Mouse (Mus musculus) stomach, embryonic 16.5 days (tissue): ENCODE results near the gene Olfr1396. TPM values are rescaled to one million over a fixed set of nuclear protein-coding genes. Genes with fewer than 3 reads are reported as not detected.

Source experiments
- ATAC-seq: fragments of 200-750 bp; cut with Nextera tagmentation; 2 replicates; pipeline ENCODE4 v1.8.0; 2017; ENCODE audit warnings: moderate number of reproducible peaks, moderate TSS enrichment; ENCODE audit not compliant: insufficient read depth, low FRiP score
- H3K27ac ChIP-seq: fragments of 300-500 bp; sonication (generic); 2 replicates; pipeline ENCODE4 v1.5.1; 2014; ENCODE audit warnings: low read length
- H3K27me3 ChIP-seq: fragments of 300-500 bp; sonication (generic); 2 replicates; pipeline ENCODE4 v1.6.1; 2014; ENCODE audit warnings: low read length, control low read depth, mixed read lengths; ENCODE audit not compliant: control insufficient read depth, insufficient read depth
- H3K36me3 ChIP-seq: fragments of 300-500 bp; sonication (generic); 2 replicates; pipeline ENCODE4 v1.6.1; 2014; ENCODE audit warnings: low read length; ENCODE audit not compliant: control insufficient read depth, insufficient read depth
- H3K4me1 ChIP-seq: fragments of 300-500 bp; sonication (generic); 2 replicates; pipeline ENCODE4 v1.6.1; 2014; ENCODE audit warnings: low read length, control low read depth, mixed read lengths; ENCODE audit not compliant: control insufficient read depth, insufficient read depth
- H3K4me2 ChIP-seq: fragments of 300-500 bp; sonication (generic); 2 replicates; pipeline ENCODE4 v1.6.1; 2014; ENCODE audit warnings: low read depth, low read length, mixed read lengths
- H3K4me3 ChIP-seq: fragments of 300-500 bp; sonication (generic); replicated peaks from 2 replicates; pipeline ENCODE4 v1.5.1; 2014; ENCODE audit warnings: mild to moderate bottlenecking, low read length
- H3K9ac ChIP-seq: fragments of 300-500 bp; sonication (generic); 2 replicates; pipeline ENCODE4 v1.6.1; 2014; ENCODE audit warnings: low read length
- H3K9me3 ChIP-seq: fragments of 300-500 bp; sonication (generic); replicated peaks from 2 replicates; pipeline ENCODE4 v1.6.1; 2016; ENCODE audit warnings: low read length, control low read depth; ENCODE audit not compliant: control insufficient read depth
- WGBS: fragments of 180-500 bp; shearing (Covaris S2); extraction: QIAGEN DNeasy Blood & Tissue Kit; methylation state at CpG from one replicate; pipeline ENCODE4 v1.1.7; 2014; 5-methylcytosine and 5-hydroxymethylcytosine counted together
- polyA plus RNA-seq: library from polyadenylated mRNA; unstranded; fragments of >200 nt; fragmentation: Nextera tagmentation; extraction: Ambion mirVana; gene quantifications from 2 replicates; pipeline ENCODE4 v1.2.1, GENCODE M21; 2015

The Olfr1396 gene
- polyA plus RNA-seq, 1 experiment from 2014 or later = not detected

- H3K4me3 ChIP-seq = no peak overlapping the region
- ATAC-seq = no peak
- no peak overlapping the region for H3K27ac ChIP-seq
- 46% methylated on average over 1 of the region's 1 CpGs for WGBS
- H3K9me3 ChIP-seq = no peaks in the 10 kb centered on the region
- H3K9ac ChIP-seq = no peak overlapping the region
- no peaks in the 10 kb centered on the region for H3K36me3 ChIP-seq
- H3K27me3 ChIP-seq = no peaks in the 10 kb centered on the region
- peaks cover 4% of the 10 kb centered on the region; the same call in 1 of the 2 replicates for H3K4me1 ChIP-seq
- no peak overlapping the region for H3K4me2 ChIP-seq
Observed at GRCm38 (mm10) chr11:49108833-49109232, 5.8 kb downstream of the Olfr1396 start.

- Histone ChIP-seq H3K27ac (no peak overlapping the region), H3K4me2 (no peak overlapping the region), H3K9me3 (no peaks in the 10 kb centered on the region), H3K27me3 (no peaks in the 10 kb centered on the region), H3K4me1 (peaks cover 4% of the 10 kb centered on the region; the same call in 1 of the 2 replicates), H3K36me3 (no peaks in the 10 kb centered on the region), H3K9ac (no peak overlapping the region), H3K4me3 (no peak overlapping the region)
- ATAC-seq = 0 out of 2 replicates have a peak, but pooled peaks have one; percentile 42
- 43% methylated on average over 10 of the region's 10 CpGs for WGBS
Observed at GRCm38 (mm10) chr11:49107650-49108537, 6.8 kb downstream of the Olfr1396 start.

- Histone ChIP-seq H3K27me3 (no peaks in the 10 kb centered on the region), H3K9ac (no peak overlapping the region), H3K9me3 (no peaks in the 10 kb centered on the region), H3K27ac (no peak overlapping the region), H3K4me3 (no peak overlapping the region), H3K36me3 (no peaks in the 10 kb centered on the region), H3K4me2 (no peak overlapping the region), H3K4me1 (no peaks in the 10 kb centered on the region)
- WGBS = 70% methylated on average over 1 of the region's 1 CpGs
- no peak for ATAC-seq
Observed at GRCm38 (mm10) chr11:49105752-49106151, 8.9 kb downstream of the Olfr1396 start.

GRCm38 (mm10) chr11:49103047-49103693, 11.5 kb downstream of the Olfr1396 start:
- Histone ChIP-seq H3K36me3 (no peaks in the 10 kb centered on the region), H3K27me3 (no peaks in the 10 kb centered on the region), H3K9me3 (no peaks in the 10 kb centered on the region), H3K4me3 (no peak overlapping the region), H3K4me2 (no peak overlapping the region), H3K4me1 (no peaks in the 10 kb centered on the region), H3K9ac (no peak overlapping the region), H3K27ac (no peak overlapping the region)
- ATAC-seq = peak; percentile 66; the same call in 1 of the 2 replicates
- 6% methylated on average over 8 of the region's 8 CpGs for WGBS

GRCm38 (mm10) chr11:49101500-49101899, 13.2 kb downstream of the Olfr1396 start:
- WGBS = 31% methylated on average over 5 of the region's 5 CpGs
- no peaks in the 10 kb centered on the region for H3K4me1 ChIP-seq

GRCm38 (mm10) chr11:49100409-49100808, 14.3 kb downstream of the Olfr1396 start:
- no peak overlapping the region for H3K9ac ChIP-seq
- no peak overlapping the region for H3K4me2 ChIP-seq
- no peak overlapping the region for H3K4me3 ChIP-seq
- no peaks in the 10 kb centered on the region for H3K4me1 ChIP-seq
- ATAC-seq = no peak
- H3K9me3 ChIP-seq = no peaks in the 10 kb centered on the region
- WGBS = 91% methylated on average over 3 of the region's 3 CpGs
- no peaks in the 10 kb centered on the region for H3K36me3 ChIP-seq
- no peak overlapping the region for H3K27ac ChIP-seq
- H3K27me3 ChIP-seq = no peaks in the 10 kb centered on the region

More at GRCm38 (mm10) chr11:49101500-49101899, 13.2 kb downstream of the Olfr1396 start:
- no peaks in the 10 kb centered on the region for H3K27me3 ChIP-seq
- H3K9ac ChIP-seq = peak overlapping the region; percentile 23; the same call in 1 of the 2 replicates
- no peak for ATAC-seq
- no peaks in the 10 kb centered on the region for H3K36me3 ChIP-seq
- no peak overlapping the region for H3K27ac ChIP-seq
- H3K4me3 ChIP-seq = no peak overlapping the region
- no peak overlapping the region for H3K4me2 ChIP-seq
- H3K9me3 ChIP-seq = no peaks in the 10 kb centered on the region

- Histone ChIP-seq H3K36me3 (no peaks in the 10 kb centered on the region), H3K4me1 (no peaks in the 10 kb centered on the region), H3K27ac (no peak overlapping the region), H3K4me2 (no peak overlapping the region), H3K9ac (no peak overlapping the region), H3K4me3 (no peak overlapping the region), H3K9me3 (no peaks in the 10 kb centered on the region), H3K27me3 (no peaks in the 10 kb centered on the region)
- WGBS = 88% methylated on average over 4 of the region's 4 CpGs
- ATAC-seq = no peak
Observed at GRCm38 (mm10) chr11:49095367-49095766, 19.3 kb downstream of the Olfr1396 start.

- no peak overlapping the region for H3K9ac ChIP-seq
- no peaks in the 10 kb centered on the region for H3K9me3 ChIP-seq
- no peak overlapping the region for H3K4me2 ChIP-seq
- H3K27me3 ChIP-seq = no peaks in the 10 kb centered on the region
- no peaks in the 10 kb centered on the region for H3K36me3 ChIP-seq
- H3K4me3 ChIP-seq = no peak overlapping the region
- H3K4me1 ChIP-seq = peaks cover 2% of the 10 kb centered on the region; the same call in 1 of the 2 replicates
- WGBS = 78% methylated on average over 6 of the region's 6 CpGs
- no peak for ATAC-seq
- H3K27ac ChIP-seq = no peak overlapping the region
Observed at GRCm38 (mm10) chr11:49093861-49094660, 20.6 kb downstream of the Olfr1396 start.
